Mouse (Mus musculus): Measurements from ENCODE around the gene Ism1.

DNA sequence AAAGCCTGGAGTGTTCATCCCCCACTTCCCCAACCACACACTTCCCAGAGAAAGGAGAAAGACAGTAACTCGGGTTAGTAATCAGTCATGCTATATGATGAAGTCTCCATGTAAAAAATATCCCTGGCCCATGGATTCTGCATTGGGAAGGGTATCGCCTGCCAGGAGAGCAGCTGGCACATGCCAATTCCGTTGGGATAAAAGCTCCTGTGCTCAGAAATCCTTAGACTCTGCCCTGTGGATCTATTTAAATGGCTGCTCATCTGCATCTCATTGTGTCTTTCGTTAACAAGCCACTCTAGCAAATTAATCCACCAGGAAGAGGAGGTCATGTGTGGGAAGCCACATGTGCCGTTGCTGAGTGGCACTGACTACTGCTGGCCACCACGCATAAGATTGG, 129.9 kb downstream of the Ism1 start:
- TF ChIP-seq CTCF (IDR thresholded peaks at IDR 0.05; ENCODE audit: borderline replicate concordance, insufficient read depth, low read length), result no peak
- TF ChIP-seq POLR2A (IDR thresholded peaks at IDR 0.05; ENCODE audit: low read depth, low read length), result no peak

Measured in embryonic fibroblast, embryonic 13.5 days (primary cell).